Mouse (Mus musculus) hindbrain, embryonic 15.5 days (tissue): ENCODE data around the gene Fat2. TPM values are rescaled to one million over a fixed set of nuclear protein-coding genes. Genes with fewer than 3 reads are reported as not detected.
A peak's percentile ranks its signal among the peaks of the same experiment; 100 is the strongest.

Experiments
- ATAC-seq: fragments of 200-750 bp; cut with Nextera tagmentation; 2 replicates; pipeline ENCODE4 v1.8.0; 2017; ENCODE audit warnings: low read depth, moderate number of reproducible peaks, moderate TSS enrichment; ENCODE audit not compliant: low FRiP score
- H3K27ac ChIP-seq: fragments of 300-500 bp; sonication (generic); replicated peaks from 2 replicates; pipeline ENCODE4 v1.5.1; 2015; ENCODE audit warnings: mild to moderate bottlenecking, inconsistent platforms
- H3K27me3 ChIP-seq: fragments of 300-500 bp; sonication (generic); 2 replicates; pipeline ENCODE4 v1.6.1; 2015; ENCODE audit warnings: control low read depth, inconsistent platforms
- H3K36me3 ChIP-seq: fragments of 300-500 bp; sonication (generic); 2 replicates; pipeline ENCODE4 v1.6.1; 2015; ENCODE audit warnings: control low read depth, inconsistent platforms
- H3K4me1 ChIP-seq: fragments of 300-500 bp; sonication (generic); replicated peaks from 2 replicates; pipeline ENCODE4 v1.6.1; 2015; ENCODE audit warnings: control low read depth, inconsistent platforms
- H3K4me2 ChIP-seq: fragments of 300-500 bp; sonication (generic); 2 replicates; pipeline ENCODE4 v1.6.1; 2015; ENCODE audit warnings: moderate library complexity, mild to moderate bottlenecking, inconsistent platforms
- H3K4me3 ChIP-seq: fragments of 300-500 bp; sonication (generic); 2 replicates; pipeline ENCODE4 v1.5.1; 2015; ENCODE audit warnings: mild to moderate bottlenecking, inconsistent platforms
- H3K9ac ChIP-seq: fragments of 300-500 bp; sonication (generic); 2 replicates; pipeline ENCODE4 v1.6.1; 2015; ENCODE audit warnings: inconsistent platforms
- H3K9me3 ChIP-seq: fragments of 300-500 bp; sonication (generic); 2 replicates; pipeline ENCODE4 v1.6.1; 2016; ENCODE audit warnings: control low read depth, inconsistent platforms
- WGBS: fragments of 180-500 bp; shearing (Covaris S2); methylation state at CpG from one replicate; pipeline ENCODE4 v1.1.7; 2015; 5-methylcytosine and 5-hydroxymethylcytosine counted together
- polyA plus RNA-seq: library from polyadenylated mRNA; unstranded; fragments of >200 nt; fragmentation: Nextera tagmentation; extraction: Ambion mirVana; gene quantifications from 2 replicates; pipeline ENCODE4 v1.2.1, GENCODE M21; 2015

The Fat2 gene
- polyA plus RNA-seq, 1 experiment from 2014 or later = 0.40 TPM

DNA sequence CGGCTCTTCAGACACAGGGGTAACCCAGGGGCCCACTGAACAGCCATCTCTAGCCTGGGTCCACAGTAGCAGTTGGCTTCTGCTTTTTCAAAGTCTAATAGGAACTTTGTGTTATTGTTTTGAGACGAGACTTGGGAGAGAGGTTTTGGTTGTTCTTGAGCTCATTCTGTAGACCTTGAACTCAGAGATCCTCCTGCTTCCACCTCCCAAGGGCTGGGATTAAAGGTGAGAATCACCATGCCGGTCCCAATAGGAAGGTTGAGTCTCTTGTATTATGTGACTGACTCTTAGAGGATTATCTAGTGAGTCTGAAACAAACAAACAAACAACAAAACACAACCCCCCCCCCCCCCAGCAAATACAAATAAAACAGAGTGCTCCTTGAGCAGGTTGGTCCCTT, 117.9 kb downstream of the Fat2 start:
- no peaks in the 10 kb centered on the region for H3K27me3 ChIP-seq
- H3K36me3 ChIP-seq = peaks cover 24% of the 10 kb centered on the region
- no peak overlapping the region for H3K9ac ChIP-seq
- H3K27ac ChIP-seq = no peak overlapping the region
- ATAC-seq = no peak
- no peaks in the 10 kb centered on the region for H3K4me1 ChIP-seq
- no peak overlapping the region for H3K4me2 ChIP-seq
- no peaks in the 10 kb centered on the region for H3K9me3 ChIP-seq
- 90% methylated on average over 3 of the region's 3 CpGs for WGBS
- H3K4me3 ChIP-seq = no peak overlapping the region

GRCm38 (mm10) chr11:55217880-55218279, 118.5 kb downstream of the Fat2 start:
- no peak overlapping the region for H3K9ac ChIP-seq
- no peak for ATAC-seq
- no peak overlapping the region for H3K27ac ChIP-seq
- peaks cover 24% of the 10 kb centered on the region for H3K36me3 ChIP-seq
- no peak overlapping the region for H3K4me3 ChIP-seq
- no peaks in the 10 kb centered on the region for H3K9me3 ChIP-seq
- H3K4me2 ChIP-seq = no peak overlapping the region
- H3K4me1 ChIP-seq = no peaks in the 10 kb centered on the region
- 94% methylated on average over 7 of the region's 7 CpGs for WGBS
- H3K27me3 ChIP-seq = no peaks in the 10 kb centered on the region

- H3K36me3 ChIP-seq = peaks cover 21% of the 10 kb centered on the region
- H3K4me3 ChIP-seq = no peak overlapping the region
- H3K4me1 ChIP-seq = no peaks in the 10 kb centered on the region
- H3K27me3 ChIP-seq = no peaks in the 10 kb centered on the region
- no peaks in the 10 kb centered on the region for H3K9me3 ChIP-seq
- no peak overlapping the region for H3K27ac ChIP-seq
- no peak overlapping the region for H3K4me2 ChIP-seq
- WGBS = 89% methylated on average over 4 of the region's 4 CpGs
- H3K9ac ChIP-seq = no peak overlapping the region
- ATAC-seq = no peak
Measured at GRCm38 (mm10) chr11:55217418-55217817, 118.9 kb downstream of the Fat2 start.

GRCm38 (mm10) chr11:55216830-55217229, 119.5 kb downstream of the Fat2 start:
- peaks cover 18% of the 10 kb centered on the region for H3K36me3 ChIP-seq
- no peak overlapping the region for H3K4me2 ChIP-seq
- no peak overlapping the region for H3K4me3 ChIP-seq
- no peak overlapping the region for H3K9ac ChIP-seq
- H3K27ac ChIP-seq = no peak overlapping the region
- WGBS = 81% methylated on average over 13 of the region's 13 CpGs
- no peak for ATAC-seq
- no peaks in the 10 kb centered on the region for H3K4me1 ChIP-seq
- H3K9me3 ChIP-seq = no peaks in the 10 kb centered on the region
- H3K27me3 ChIP-seq = no peaks in the 10 kb centered on the region

- H3K4me1 ChIP-seq = no peaks in the 10 kb centered on the region
- H3K9me3 ChIP-seq = no peaks in the 10 kb centered on the region
- no peak overlapping the region for H3K9ac ChIP-seq
- 86% methylated on average over 3 of the region's 4 CpGs for WGBS
- H3K4me3 ChIP-seq = no peak overlapping the region
- ATAC-seq = no peak
- H3K27ac ChIP-seq = no peak overlapping the region
- H3K27me3 ChIP-seq = no peaks in the 10 kb centered on the region
- no peak overlapping the region for H3K4me2 ChIP-seq
- peaks cover 11% of the 10 kb centered on the region for H3K36me3 ChIP-seq
Measured at GRCm38 (mm10) chr11:55216061-55216460, 120.3 kb downstream of the Fat2 start.

- Histone ChIP-seq H3K36me3 (peaks cover 7% of the 10 kb centered on the region; the same call in 1 of the 2 replicates), H3K9me3 (no peaks in the 10 kb centered on the region), H3K27ac (no peak overlapping the region), H3K4me3 (no peak overlapping the region), H3K27me3 (no peaks in the 10 kb centered on the region), H3K9ac (no peak overlapping the region), H3K4me1 (no peaks in the 10 kb centered on the region), H3K4me2 (no peak overlapping the region)
- WGBS = 91% methylated on average over 3 of the region's 3 CpGs
- no peak for ATAC-seq
Measured at GRCm38 (mm10) chr11:55214978-55215377, 121.4 kb downstream of the Fat2 start.

DNA sequence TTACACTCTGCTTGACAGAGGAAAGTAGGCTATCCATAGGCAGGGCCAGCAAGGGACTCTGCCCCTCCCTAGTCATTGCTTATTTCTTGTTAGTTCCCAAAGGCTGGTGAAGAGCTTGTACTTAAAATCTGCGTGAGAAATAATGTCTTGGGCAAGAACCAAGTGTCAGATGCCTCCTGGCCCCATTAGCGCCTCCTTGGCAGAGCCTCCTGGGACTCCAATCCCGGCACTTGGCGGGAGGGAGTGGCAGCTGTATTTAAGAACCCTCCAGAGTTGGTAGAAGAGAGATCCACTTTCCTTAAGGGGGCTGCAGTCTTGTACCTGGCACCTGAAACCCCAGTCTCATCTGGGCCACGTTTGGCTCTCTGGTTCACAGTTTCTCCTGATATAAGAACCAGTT, 122.2 kb downstream of the Fat2 start:
- 85% methylated on average over 5 of the region's 5 CpGs for WGBS
- Histone ChIP-seq H3K4me3 (no peak overlapping the region), H3K4me2 (no peak overlapping the region), H3K4me1 (no peaks in the 10 kb centered on the region), H3K9ac (no peak overlapping the region), H3K36me3 (peaks cover 4% of the 10 kb centered on the region; the same call in 1 of the 2 replicates), H3K27me3 (no peaks in the 10 kb centered on the region), H3K9me3 (no peaks in the 10 kb centered on the region), H3K27ac (no peak overlapping the region)
- no peak for ATAC-seq

- ATAC-seq = no peak
- no peak overlapping the region for H3K4me2 ChIP-seq
- no peak overlapping the region for H3K9ac ChIP-seq
- no peaks in the 10 kb centered on the region for H3K4me1 ChIP-seq
- no peaks in the 10 kb centered on the region for H3K9me3 ChIP-seq
- no peaks in the 10 kb centered on the region for H3K36me3 ChIP-seq
- no peaks in the 10 kb centered on the region for H3K27me3 ChIP-seq
- no peak overlapping the region for H3K27ac ChIP-seq
- WGBS = 97% methylated on average over 4 of the region's 4 CpGs
- H3K4me3 ChIP-seq = no peak overlapping the region
Measured at GRCm38 (mm10) chr11:55213518-55213917, 122.8 kb downstream of the Fat2 start.

DNA sequence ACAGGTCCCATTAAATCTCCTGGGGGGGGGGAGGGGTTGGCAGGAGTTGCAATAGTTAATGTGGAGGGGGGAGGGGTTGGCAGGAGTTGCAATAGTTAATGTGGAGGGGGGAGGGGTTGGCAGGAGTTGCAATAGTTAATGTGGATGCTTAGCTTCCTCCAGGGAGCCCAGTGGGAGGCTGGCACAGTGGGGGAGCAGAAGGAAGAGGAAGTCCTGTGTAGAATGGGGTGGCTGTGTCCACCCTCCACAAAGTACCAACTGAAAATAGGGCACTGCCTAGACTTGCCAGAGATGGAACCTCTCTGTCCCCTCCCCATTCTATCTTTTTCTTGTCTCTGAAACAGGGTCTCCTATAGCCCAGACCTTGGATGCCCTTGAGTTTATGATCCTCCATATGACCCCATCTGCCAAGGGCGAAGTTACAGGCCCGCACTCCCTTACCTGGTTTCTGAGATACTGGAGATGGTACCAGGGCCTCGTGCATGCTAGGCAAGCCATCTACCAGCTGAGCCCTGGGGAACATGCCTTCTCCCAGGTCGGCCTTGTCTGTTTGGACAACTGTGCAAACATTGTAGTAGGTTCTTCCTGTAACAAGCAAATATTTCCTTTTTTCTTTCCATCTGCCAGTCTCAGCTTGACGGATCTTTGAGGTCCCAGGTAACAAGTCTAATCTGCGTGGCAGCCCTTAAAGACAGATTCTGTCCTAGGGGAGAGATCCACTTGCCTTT, 126.6 kb downstream of the Fat2 start:
- Histone ChIP-seq H3K4me1 (peaks cover 22% of the 10 kb centered on the region), H3K36me3 (no peaks in the 10 kb centered on the region), H3K4me2 (no peak overlapping the region), H3K27ac (no peak overlapping the region), H3K9ac (no peak overlapping the region), H3K4me3 (no peak overlapping the region), H3K27me3 (no peaks in the 10 kb centered on the region), H3K9me3 (no peaks in the 10 kb centered on the region)
- ATAC-seq = no peak
- 88% methylated on average over 6 of the region's 6 CpGs for WGBS

- H3K27ac ChIP-seq = no peak overlapping the region
- peaks cover 23% of the 10 kb centered on the region for H3K4me1 ChIP-seq
- H3K4me3 ChIP-seq = no peak overlapping the region
- no peak for ATAC-seq
- H3K27me3 ChIP-seq = no peaks in the 10 kb centered on the region
- no peak overlapping the region for H3K9ac ChIP-seq
- no peaks in the 10 kb centered on the region for H3K36me3 ChIP-seq
- H3K4me2 ChIP-seq = no peak overlapping the region
- WGBS = 80% methylated on average over 2 of the region's 2 CpGs
- H3K9me3 ChIP-seq = no peaks in the 10 kb centered on the region
Measured at GRCm38 (mm10) chr11:55209032-55209431, 127.3 kb downstream of the Fat2 start.

DNA sequence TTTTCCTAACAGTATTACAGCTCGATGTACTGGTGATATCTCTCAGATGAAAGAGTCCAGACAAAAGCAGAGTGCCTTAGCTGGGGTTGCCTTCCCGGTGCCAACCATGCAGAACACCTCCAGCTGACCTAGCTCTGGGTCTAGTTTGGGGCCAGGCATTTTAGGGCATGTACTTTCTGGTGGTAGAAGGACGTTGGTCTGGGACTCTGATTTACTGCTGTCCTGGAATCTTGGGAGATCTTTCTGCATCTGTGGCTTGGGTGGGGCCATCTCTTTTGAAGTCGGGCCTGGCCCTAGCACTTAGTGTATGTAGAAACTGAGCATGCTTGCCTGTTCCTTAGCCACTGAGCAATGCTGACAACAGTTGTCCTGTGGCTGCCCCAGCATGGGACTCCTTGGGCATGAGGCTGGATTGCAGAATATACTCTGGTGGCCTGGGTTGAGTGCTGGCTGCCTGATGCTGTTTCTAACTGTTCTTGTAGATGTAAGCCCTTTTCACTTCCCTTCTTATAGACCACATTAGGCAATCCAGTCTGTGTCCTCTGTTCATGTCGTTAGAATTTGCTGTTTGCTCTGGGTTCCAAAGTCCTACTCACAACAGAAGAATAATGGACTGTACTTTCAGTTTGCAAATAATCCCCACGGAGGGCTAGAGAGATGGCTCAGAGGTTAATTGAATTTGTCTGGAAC, 128.2 kb downstream of the Fat2 start:
- no peaks in the 10 kb centered on the region for H3K27me3 ChIP-seq
- no peak overlapping the region for H3K9ac ChIP-seq
- no peak overlapping the region for H3K4me3 ChIP-seq
- H3K4me2 ChIP-seq = no peak overlapping the region
- ATAC-seq = no peak
- H3K4me1 ChIP-seq = peaks cover 23% of the 10 kb centered on the region
- no peaks in the 10 kb centered on the region for H3K36me3 ChIP-seq
- no peaks in the 10 kb centered on the region for H3K9me3 ChIP-seq
- 68% methylated on average over 6 of the region's 6 CpGs for WGBS
- no peak overlapping the region for H3K27ac ChIP-seq

GRCm38 (mm10) chr11:55204602-55205001, 131.8 kb downstream of the Fat2 start:
- no peak for ATAC-seq
- 4% methylated on average over 17 of the region's 17 CpGs for WGBS
- Histone ChIP-seq H3K4me1 (peaks cover 23% of the 10 kb centered on the region), H3K36me3 (no peaks in the 10 kb centered on the region), H3K9ac (peak overlapping the region; percentile 82), H3K4me2 (peak overlapping the region; percentile 88), H3K4me3 (peak overlapping the region; percentile 86), H3K27me3 (0 out of 2 replicates have a peak, but pooled peaks cover 3% of the 10 kb centered on the region), H3K27ac (peak overlapping the region; percentile 54; the same call in 1 of the 2 replicates), H3K9me3 (no peaks in the 10 kb centered on the region)
